Mouse (Mus musculus) frontal cortex, postnatal 25 days (tissue): ENCODE data around the gene 2510009E07Rik.

Source experiments
- DNase-seq, 2 experiments: peaks; one replicate each; pipeline ENCODE4 v3.0.0; 2022; ENCODE audit warnings: low spot score in 2 of 2

2510009E07Rik gene

GRCm38 (mm10) chr16:21636156-21636853 is 58.2 kb downstream of the 2510009E07Rik start:
- no peak for DNase-seq

DNA sequence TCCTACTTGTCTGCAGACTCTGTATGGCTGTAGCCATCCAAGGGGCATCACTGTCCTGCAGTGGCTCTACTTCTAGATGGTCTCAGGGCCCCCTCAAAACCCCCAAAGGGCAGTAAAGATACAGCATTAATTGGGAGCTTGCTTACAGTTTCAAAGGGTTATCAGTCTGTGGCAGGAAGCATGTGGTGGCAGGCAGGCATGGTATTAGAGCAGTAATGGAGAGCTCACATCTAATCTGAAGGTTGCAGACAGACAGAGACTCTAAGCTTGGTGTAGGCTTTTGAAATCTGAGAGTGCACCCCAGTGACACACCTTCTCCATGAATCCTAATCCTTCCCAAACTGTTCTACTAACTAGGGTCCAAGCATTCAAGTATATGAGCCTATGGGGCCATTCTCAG is 60.0 kb downstream of the 2510009E07Rik start:
- DNase-seq: no peak

GRCm38 (mm10) chr16:21631815-21632222 is 62.6 kb downstream of the 2510009E07Rik start:
- DNase-seq: no peak

DNA sequence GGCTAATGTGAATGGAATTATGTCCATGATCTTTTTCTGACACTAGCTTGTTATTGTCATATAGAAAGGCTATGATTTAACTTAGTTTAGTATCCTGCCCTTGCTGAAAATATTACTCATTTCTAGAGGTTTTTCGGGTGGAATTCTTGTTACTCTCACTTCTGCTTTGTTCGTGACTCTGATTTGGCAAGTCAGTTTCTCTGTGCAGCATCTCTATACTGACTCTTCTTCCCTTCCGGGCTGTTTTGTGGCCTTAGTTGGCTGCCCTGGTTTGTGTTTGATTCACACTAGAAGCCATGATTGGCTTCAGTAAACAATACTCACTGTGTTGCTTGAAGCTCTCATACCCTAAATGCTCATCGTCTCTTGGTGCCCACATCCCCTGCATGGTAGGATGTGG is 63.9 kb downstream of the 2510009E07Rik start:
- no peak for DNase-seq

GRCm38 (mm10) chr16:21628061-21628591 is 66.3 kb downstream of the 2510009E07Rik start:
- DNase-seq: no peak

GRCm38 (mm10) chr16:21627248-21627647 is 67.2 kb downstream of the 2510009E07Rik start:
- DNase-seq: no peak

- no peak for DNase-seq
Observed at GRCm38 (mm10) chr16:21625784-21626634, 68.5 kb downstream of the 2510009E07Rik start.

GRCm38 (mm10) chr16:21620630-21621029 is 73.8 kb downstream of the 2510009E07Rik start:
- DNase-seq: no peak

DNA sequence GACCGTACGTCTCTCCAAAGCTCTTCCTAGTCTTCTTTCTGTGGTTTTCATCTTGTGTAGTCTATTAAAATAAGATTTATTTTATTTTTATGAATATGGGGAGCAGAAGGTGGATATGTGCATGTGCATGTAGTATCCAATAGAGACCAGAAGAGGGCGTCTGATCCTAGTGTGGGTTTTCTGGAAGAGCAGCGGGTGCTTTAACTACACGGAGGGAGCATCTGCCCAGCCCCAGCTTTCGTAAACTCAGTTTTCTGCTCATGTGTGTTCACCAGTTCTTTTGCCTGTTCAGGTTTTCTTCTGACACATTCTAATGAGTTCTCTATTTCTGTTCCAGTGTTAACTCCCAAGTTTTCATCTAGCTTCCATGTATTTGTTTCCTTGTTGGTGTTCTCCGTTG is 78.7 kb downstream of the 2510009E07Rik start:
- no peak for DNase-seq

GRCm38 (mm10) chr16:21610473-21610872 is 84.0 kb downstream of the 2510009E07Rik start:
- DNase-seq: no peak

- no peak for DNase-seq
Observed at GRCm38 (mm10) chr16:21608176-21608865, 86.1 kb downstream of the 2510009E07Rik start.

DNA sequence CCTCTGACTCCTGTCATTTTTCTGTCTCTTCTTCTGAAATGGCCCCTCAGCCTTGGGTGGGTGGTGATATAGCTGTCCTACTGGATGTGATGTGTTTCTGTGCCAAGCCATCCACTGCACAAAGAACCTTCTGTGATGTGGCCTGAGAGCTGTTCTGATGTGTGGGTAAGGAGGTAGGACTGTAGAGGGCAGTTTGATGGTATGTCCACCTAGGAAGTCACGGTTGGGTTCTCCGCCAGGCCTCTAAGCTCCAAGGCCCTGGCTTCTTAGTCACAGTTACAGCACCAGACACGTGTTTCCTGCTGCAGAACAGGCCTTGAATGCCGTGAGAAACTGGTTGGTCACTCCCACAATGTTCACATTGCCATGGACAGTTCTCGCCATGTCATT is 86.8 kb downstream of the 2510009E07Rik start:
- DNase-seq: no peak

DNA sequence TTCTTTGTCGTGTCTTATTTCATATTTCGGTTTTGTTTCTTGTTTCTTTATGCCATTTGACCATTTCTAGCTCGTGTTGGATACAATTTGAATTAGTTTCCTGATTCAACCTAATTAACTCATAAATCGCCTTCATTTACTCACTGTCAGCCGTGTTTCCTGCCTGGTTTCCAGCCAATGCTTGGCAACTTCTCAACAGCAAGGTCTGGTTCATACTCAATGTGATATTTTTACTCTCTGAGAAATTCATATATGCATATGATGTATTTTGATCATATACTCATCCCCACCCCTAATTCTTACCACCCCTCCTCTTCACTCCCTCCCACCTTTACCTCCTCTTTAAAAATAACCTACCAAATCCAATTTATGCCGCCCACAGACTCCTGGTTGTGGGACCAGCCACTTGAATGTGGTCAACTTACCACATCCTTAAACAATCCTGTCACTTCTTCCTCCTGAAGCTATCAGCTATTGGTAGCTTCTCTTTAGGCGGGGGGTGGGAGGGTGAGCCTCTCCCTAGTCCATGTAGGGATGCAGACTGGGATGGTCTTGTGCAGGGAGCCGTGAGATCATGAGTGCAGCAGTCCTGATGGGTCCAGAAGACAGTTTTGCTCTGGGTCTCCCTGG is 87.3 kb downstream of the 2510009E07Rik start:
- DNase-seq: no peak

DNA sequence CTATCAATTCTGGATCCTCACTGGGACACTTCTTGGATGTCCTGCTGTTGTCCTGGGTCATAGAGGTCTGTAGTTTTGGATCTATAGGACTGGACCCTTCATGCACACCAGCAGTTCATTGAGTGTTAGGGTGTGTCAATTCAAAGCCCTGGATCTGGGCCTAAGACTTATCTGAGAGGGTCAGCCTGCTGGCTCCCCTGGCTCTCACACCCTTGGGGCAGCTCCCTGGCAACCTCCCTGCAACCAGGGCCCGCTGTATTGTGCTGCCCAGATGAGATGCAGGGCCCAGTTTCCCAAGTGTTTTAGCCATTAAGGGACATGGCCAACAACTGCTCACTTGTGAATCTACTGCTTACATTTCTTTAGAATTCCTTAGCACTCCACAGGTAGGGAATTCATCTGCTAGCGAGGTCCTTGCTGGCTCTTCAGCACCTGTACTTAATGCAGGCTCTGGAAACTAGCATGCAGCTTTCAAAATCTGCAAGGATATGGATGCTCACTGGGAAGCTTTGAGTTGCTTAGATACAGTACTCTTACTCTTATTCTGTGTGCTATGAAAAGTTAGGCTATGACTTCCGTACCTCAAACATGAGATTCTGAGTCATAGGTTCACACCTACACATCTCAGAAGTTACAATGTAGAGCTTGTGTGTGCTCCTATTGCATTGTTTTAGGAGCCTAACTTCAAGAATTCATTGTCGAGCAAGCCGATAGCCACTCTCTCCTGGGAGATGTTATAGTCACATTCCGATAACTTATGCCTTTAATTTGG is 88.0 kb downstream of the 2510009E07Rik start:
- DNase-seq: no peak

- no peak for DNase-seq
Observed at GRCm38 (mm10) chr16:21604354-21604753, 90.1 kb downstream of the 2510009E07Rik start.
